Mouse (Mus musculus) erythroblast, embryonic 14.5 days (primary cell): ENCODE data around the gene Tnrc6c.

Experiments
- GATA1 ChIP-seq: IDR thresholded peaks from 2 replicates; pipeline ENCODE4 v1.6.1; 2012; ENCODE audit warnings: low read length, inconsistent platforms, mixed read lengths
- TAL1 ChIP-seq: IDR thresholded peaks from 3 replicates; pipeline ENCODE4 v1.6.1; 2012; ENCODE audit warnings: low read length, inconsistent platforms, mixed read lengths

DNA sequence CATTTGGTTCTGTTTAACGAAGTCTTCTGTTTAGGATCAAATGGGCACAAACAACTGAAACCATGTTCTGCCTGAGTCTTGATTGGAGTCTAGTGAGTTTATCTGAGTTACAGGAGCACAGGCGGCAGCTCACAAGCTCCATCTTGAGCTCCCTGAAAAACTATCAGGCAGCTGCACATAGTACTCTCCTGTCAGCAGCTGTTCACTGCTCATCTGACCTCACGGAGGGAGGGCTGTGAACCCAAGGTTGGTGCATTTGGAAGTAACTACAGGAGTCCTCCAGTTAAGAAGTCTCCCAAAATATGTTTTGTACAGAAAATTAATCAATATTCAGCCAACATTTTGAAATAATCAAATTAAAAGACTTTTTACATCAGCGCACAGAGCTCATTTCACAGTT is 94.5 kb downstream of the Tnrc6c start:
- no peak for TF ChIP-seq GATA1
- TF ChIP-seq TAL1, result no peak
